Mouse (Mus musculus) CD4-positive, CD25-positive, alpha-beta regulatory T cell, adult 9 weeks (primary cell): ENCODE data around the gene Zswim8. TPM values are rescaled to one million over a fixed set of nuclear protein-coding genes. Genes with fewer than 3 reads are reported as not detected.

Experiments used
- polyA plus RNA-seq: library from polyadenylated mRNA; unstranded; fragments of 100-300 nt; shearing (Covaris generic); gene quantifications from one replicate; pipeline ENCODE4 v1.2.1, GENCODE M21; 2017

Zswim8 gene
- polyA plus RNA-seq: 17.0 TPM

GRCm38 (mm10) chr14:20707201-20708190 is at the start of gene Zswim8:
Zswim8 (plus strand) TSS chr14:20707552.

GRCm38 (mm10) chr14:20668154-20668810 is 39.1 kb upstream of the Zswim8 start, which contains the start of gene Synpo2l:
Synpo2l (minus strand) TSS chr14:20668354.

GRCm38 (mm10) chr14:20674064-20674833 is 33.1 kb upstream of the Zswim8 start, which contains the start of gene Sec24c:
Sec24c (plus strand) TSS chr14:20674308.

GRCm38 (mm10) chr14:20694884-20695760 is 12.2 kb upstream of the Zswim8 start, which contains the start of gene Fut11:
Fut11 (plus strand) TSS chr14:20694968.

GRCm38 (mm10) chr14:20702741-20703381 is 4.5 kb upstream of the Zswim8 start, which contains the start of gene Chchd1:
Chchd1 (plus strand) TSS chr14:20703006.

GRCm38 (mm10) chr14:20733952-20734774 is 26.8 kb downstream of the Zswim8 start, which contains the start of gene Ndst2:
Ndst2 (minus strand) TSS chr14:20734562.

Other genes starting within 250 kb of the Zswim8 start
- 53.7 TPM for gene Anxa7, start 227.4 kb upstream of the Zswim8 start, polyA plus RNA-seq
- 1.1 TPM for gene Mss51, start 210.7 kb upstream of the Zswim8 start, polyA plus RNA-seq
- gene Ppp3cb, start 161.0 kb upstream of the Zswim8 start, polyA plus RNA-seq: 13.9 TPM
- gene Usp54, start 66.5 kb upstream of the Zswim8 start, polyA plus RNA-seq: 3.7 TPM
- gene Myoz1, start 51.0 kb upstream of the Zswim8 start, polyA plus RNA-seq: not detected
- gene Synpo2l, start 39.2 kb upstream of the Zswim8 start, polyA plus RNA-seq: not detected
- 330 TPM for gene Sec24c, start 33.2 kb upstream of the Zswim8 start, polyA plus RNA-seq
- 4.7 TPM for gene Fut11, start 12.6 kb upstream of the Zswim8 start, polyA plus RNA-seq
- 146 TPM for gene Chchd1, start 4.5 kb upstream of the Zswim8 start, polyA plus RNA-seq
- 8.3 TPM for gene Ndst2, start 27.0 kb downstream of the Zswim8 start, polyA plus RNA-seq
- gene Camk2g, start 86.5 kb downstream of the Zswim8 start, polyA plus RNA-seq: 7.1 TPM
- not detected for gene Plau, start 129.1 kb downstream of the Zswim8 start, polyA plus RNA-seq
- 1.8 TPM for gene Vcl, start 221.8 kb downstream of the Zswim8 start, polyA plus RNA-seq